Mouse (Mus musculus) kidney, adult 2 months (tissue): ENCODE results near the gene Gja3. TPM values are rescaled to one million over a fixed set of nuclear protein-coding genes. Genes with fewer than 3 reads are reported as not detected.
A peak's percentile ranks its signal among the peaks of the same experiment; 100 is the strongest.

Experiments used
- DNase-seq: peaks from one replicate; pipeline ENCODE4 v3.0.0; 2021
- H3K27ac ChIP-seq: fragments of 200-500 bp; 2 replicates; pipeline ENCODE4 v1.5.1; 2012; ENCODE audit warnings: low read depth, low read length, control low read depth, inconsistent platforms; ENCODE audit not compliant: insufficient read depth
- H3K27me3 ChIP-seq: fragments of 200-500 bp; replicated peaks from 2 replicates; pipeline ENCODE4 v1.6.1; 2012; ENCODE audit warnings: mild to moderate bottlenecking, moderate library complexity, low read length, inconsistent platforms; ENCODE audit not compliant: control insufficient read depth, insufficient read depth
- H3K36me3 ChIP-seq: fragments of 200-500 bp; 2 replicates; pipeline ENCODE4 v1.6.1; 2012; ENCODE audit warnings: mild to moderate bottlenecking, moderate library complexity, low read length, inconsistent platforms; ENCODE audit not compliant: control insufficient read depth, insufficient read depth
- H3K4me1 ChIP-seq: fragments of 200-500 bp; 2 replicates; pipeline ENCODE4 v1.6.1; 2011; ENCODE audit warnings: low read length; ENCODE audit not compliant: control insufficient read depth, insufficient read depth
- H3K4me3 ChIP-seq: fragments of 200-500 bp; 2 replicates; pipeline ENCODE4 v1.5.1; 2011; ENCODE audit warnings: mild to moderate bottlenecking, low read depth, low read length, control low read depth; ENCODE audit not compliant: insufficient read depth
- CTCF ChIP-seq: fragments of 200-500 bp; conservative IDR thresholded peaks from 2 replicates; pipeline ENCODE4 v1.5.1; 2011; ENCODE audit warnings: low read depth, mild to moderate bottlenecking, control low read depth, low read length, moderate library complexity, mixed read lengths; ENCODE audit not compliant: insufficient read depth, insufficient read length
- POLR2A ChIP-seq: fragments of 200-500 bp; IDR thresholded peaks from one replicate; pipeline ENCODE4 v1.6.1; 2011; ENCODE audit warnings: low read depth, low read length, control low read depth
- WGBS: fragments of 180-500 bp; shearing (Covaris S2); methylation state at CpG from one replicate; pipeline ENCODE4 v1.1.7; 2018; 5-methylcytosine and 5-hydroxymethylcytosine counted together
- polyA plus RNA-seq: library from polyadenylated mRNA; depleted of rRNA; stranded (reverse); fragments of >200 nt; gene quantifications from 2 replicates; pipeline ENCODE4 v1.2.3, GENCODE M21; 2012

Gene Gja3
- polyA plus RNA-seq, 1 experiment: 1.3 TPM

GRCm38 (mm10) chr14:57103121-57103520 is 45.2 kb upstream of the Gja3 start:
- TF ChIP-seq POLR2A (no peak), CTCF (no peak)
- Histone ChIP-seq H3K27ac (peak overlapping the region; percentile 54; the same call in 1 of the 2 replicates), H3K4me3 (peak overlapping the region; percentile 79), H3K4me1 (peaks cover 22% of the 10 kb centered on the region), H3K27me3 (no peaks in the 10 kb centered on the region), H3K36me3 (no peaks in the 10 kb centered on the region)
- DNase-seq: peak; percentile 57
- WGBS: 58% methylated on average over 6 of the region's 6 CpGs

DNA sequence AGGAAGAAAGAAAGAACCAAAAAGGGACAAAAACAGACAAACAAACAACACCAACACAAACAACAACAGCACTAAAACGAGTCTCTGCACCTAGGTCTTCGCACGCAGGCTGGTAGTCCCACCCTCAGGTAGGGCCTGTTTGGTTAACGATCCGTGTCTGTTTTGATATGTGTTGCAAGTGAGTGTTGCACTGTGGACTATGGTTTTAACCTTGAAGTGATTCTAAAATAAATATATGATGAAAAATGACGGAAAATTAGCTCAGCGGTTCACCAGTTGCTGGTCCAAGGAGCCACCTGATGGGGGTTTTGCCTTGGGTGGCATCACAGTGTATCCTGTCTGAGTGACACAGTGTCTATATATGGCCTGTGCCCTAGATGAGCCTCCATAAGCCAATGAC is 43.7 kb upstream of the Gja3 start:
- WGBS: 50% methylated on average over 7 of the region's 7 CpGs
- no peaks in the 10 kb centered on the region for H3K27me3 ChIP-seq
- H3K36me3 ChIP-seq: no peaks in the 10 kb centered on the region
- no peak overlapping the region for H3K27ac ChIP-seq
- peaks cover 19% of the 10 kb centered on the region for H3K4me1 ChIP-seq
- no peak for TF ChIP-seq POLR2A
- DNase-seq: no peak
- no peak overlapping the region; the same call in 1 of the 2 replicates for H3K4me3 ChIP-seq

- no peaks in the 10 kb centered on the region for H3K36me3 ChIP-seq
- no peak overlapping the region for H3K27ac ChIP-seq
- DNase-seq: no peak
- TF ChIP-seq POLR2A (no peak), CTCF (no peak)
- 76% methylated on average over 4 of the region's 4 CpGs for WGBS
- no peaks in the 10 kb centered on the region; the same call in 1 of the 2 replicates for H3K4me1 ChIP-seq
- no peak overlapping the region for H3K4me3 ChIP-seq
- H3K27me3 ChIP-seq: no peaks in the 10 kb centered on the region
These were observed 38.0 kb upstream of the Gja3 start for GRCm38 (mm10) chr14:57095855-57096254.

GRCm38 (mm10) chr14:57093029-57093428 is 35.1 kb upstream of the Gja3 start:
- TF ChIP-seq POLR2A (no peak), CTCF (peak; percentile 82)
- Histone ChIP-seq H3K36me3 (no peaks in the 10 kb centered on the region), H3K4me1 (peaks cover 6% of the 10 kb centered on the region), H3K27me3 (no peaks in the 10 kb centered on the region), H3K4me3 (no peak overlapping the region), H3K27ac (no peak overlapping the region)
- DNase-seq: peak; percentile 80
- 7% methylated on average over 8 of the region's 8 CpGs for WGBS

- H3K36me3 ChIP-seq: no peaks in the 10 kb centered on the region
- H3K4me1 ChIP-seq: peaks cover 6% of the 10 kb centered on the region
- no peak overlapping the region for H3K4me3 ChIP-seq
- peak; percentile 65 for DNase-seq
- TF ChIP-seq POLR2A (no peak), CTCF (no peak)
- peak overlapping the region; percentile 89 for H3K27ac ChIP-seq
- WGBS: 43% methylated on average over 2 of the region's 2 CpGs
- H3K27me3 ChIP-seq: no peaks in the 10 kb centered on the region
These were observed 32.1 kb upstream of the Gja3 start for GRCm38 (mm10) chr14:57090001-57090400.

DNA sequence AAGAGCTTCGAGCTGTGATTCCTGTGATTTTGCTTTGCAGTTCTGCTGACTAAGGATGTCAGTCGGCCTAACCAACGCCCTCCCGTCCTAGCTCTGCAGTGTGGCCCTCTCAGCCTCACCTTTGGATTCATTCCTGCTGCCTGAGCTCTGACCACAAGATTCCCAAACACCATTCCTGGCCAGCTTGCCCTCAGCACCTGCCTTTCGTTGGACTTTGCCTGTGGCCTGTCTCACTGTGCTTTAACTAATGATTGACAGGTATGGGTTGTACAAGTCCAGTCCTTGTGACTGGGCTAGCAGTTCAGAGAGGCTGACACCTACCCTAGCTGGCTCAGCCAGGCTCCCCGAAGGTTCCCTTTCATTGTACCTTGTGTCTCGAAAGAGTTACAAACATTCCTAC is 31.2 kb upstream of the Gja3 start:
- TF ChIP-seq CTCF: no peak
- no peak for TF ChIP-seq POLR2A
- peak; percentile 96 for DNase-seq
- Histone ChIP-seq H3K36me3 (no peaks in the 10 kb centered on the region), H3K4me3 (no peak overlapping the region), H3K27me3 (no peaks in the 10 kb centered on the region), H3K27ac (peak overlapping the region; percentile 89), H3K4me1 (peaks cover 9% of the 10 kb centered on the region)
- WGBS: 62% methylated on average over 7 of the region's 7 CpGs

GRCm38 (mm10) chr14:57084180-57084668 is 26.3 kb upstream of the Gja3 start:
- Histone ChIP-seq H3K4me1 (peaks cover 11% of the 10 kb centered on the region; the same call in 1 of the 2 replicates), H3K36me3 (no peaks in the 10 kb centered on the region), H3K27ac (peak overlapping the region; percentile 89), H3K27me3 (no peaks in the 10 kb centered on the region), H3K4me3 (no peak overlapping the region)
- peak; percentile 85 for DNase-seq
- WGBS: 11% methylated on average over 11 of the region's 11 CpGs
- TF ChIP-seq CTCF (no peak), POLR2A (no peak)

DNA sequence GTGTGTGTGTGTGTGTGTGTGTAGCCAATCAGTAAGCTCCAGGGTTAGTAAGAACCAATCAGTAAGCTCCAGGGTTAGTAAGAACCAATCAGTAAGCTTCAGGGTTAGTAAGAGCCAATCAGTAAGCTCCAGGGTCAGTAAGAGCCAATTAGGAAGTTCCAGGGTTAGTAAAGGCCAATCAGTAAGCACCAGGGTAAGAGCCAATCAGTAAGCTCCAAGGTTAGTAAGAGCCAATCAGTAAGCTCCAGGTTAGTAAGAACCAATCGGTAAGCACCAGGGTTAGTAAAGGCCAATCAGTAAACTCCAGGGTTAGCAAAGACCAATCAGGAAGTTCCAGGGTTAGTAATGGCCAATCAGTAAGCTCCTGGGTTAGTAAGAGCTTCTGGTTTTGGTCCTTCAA is 25.0 kb upstream of the Gja3 start:
- TF ChIP-seq CTCF (no peak), POLR2A (no peak)
- DNase-seq: no peak
- Histone ChIP-seq H3K4me1 (peaks cover 11% of the 10 kb centered on the region; the same call in 1 of the 2 replicates), H3K27me3 (no peaks in the 10 kb centered on the region), H3K27ac (no peak overlapping the region), H3K4me3 (no peak overlapping the region), H3K36me3 (no peaks in the 10 kb centered on the region)
- WGBS: 100% methylated on average over 1 of the region's 1 CpGs
